ENCODE assay signal across 9 mouse cellular contexts in the genomic region with DNA sequence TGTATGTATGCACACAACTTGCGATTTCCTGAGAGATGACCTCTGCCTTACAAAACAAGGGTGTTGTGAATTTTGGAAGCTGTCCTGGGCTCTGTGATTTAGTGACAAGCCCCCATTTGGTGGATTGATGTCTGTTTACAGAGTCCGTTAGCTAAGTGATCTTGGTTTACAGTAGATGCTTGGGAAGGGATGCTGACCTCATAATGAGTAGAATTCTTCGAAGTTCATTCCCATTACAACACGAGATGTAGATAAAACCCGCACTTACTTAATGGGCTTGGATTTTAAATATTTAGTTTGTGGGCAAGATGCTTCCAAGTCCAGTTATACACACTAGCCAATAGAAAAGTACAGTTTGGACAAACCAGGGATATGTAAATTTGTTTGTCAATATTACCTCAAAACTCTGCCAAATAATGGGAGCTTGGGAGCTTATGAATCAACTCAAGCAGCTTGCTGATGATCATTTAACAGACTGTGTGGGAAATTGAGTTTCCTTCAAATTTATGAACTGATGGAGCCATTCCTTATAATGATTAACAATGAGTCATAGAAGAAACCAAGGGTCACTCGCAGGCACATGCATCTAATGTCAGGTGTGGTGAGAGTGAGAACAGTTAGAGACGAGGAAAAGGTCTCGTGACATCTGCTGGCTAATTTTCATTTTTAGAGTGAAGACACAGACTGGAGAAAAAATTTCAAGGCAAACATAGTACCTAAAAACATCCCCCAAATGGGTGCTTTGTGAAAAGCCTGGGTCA.
"Had no signal": no experiment of that assay in that cellular context is flagged by ENCODE, and none has a peak within 500 bp of the region (broad histone marks: within the 10 kb centered on the region; RNA-seq: fewer than 3 reads in every experiment).

No protein-coding gene starts in this region.

- DNase-seq: liver, embryonic 13.5 days; liver, postnatal 0 days; lung, postnatal 36 days; right cerebral cortex, postnatal 14 days; thymus, postnatal 4 days had no signal

- H3K36me3 ChIP-seq: hindbrain, embryonic 15.5 days; liver, embryonic 13.5 days; midbrain, embryonic 13.5 days; stomach, embryonic 15.5 days had no signal

- H3K27me3 ChIP-seq: hindbrain, embryonic 15.5 days; liver, embryonic 13.5 days; midbrain, embryonic 13.5 days; stomach, embryonic 15.5 days had no signal

- H3K27ac ChIP-seq: hindbrain, embryonic 15.5 days; left cerebral cortex, adult 2 months; liver, embryonic 13.5 days; midbrain, embryonic 13.5 days; stomach, embryonic 15.5 days had no signal

- H3K4me1 ChIP-seq: hindbrain, embryonic 15.5 days; midbrain, embryonic 13.5 days; stomach, embryonic 15.5 days had no signal

- H3K4me3 ChIP-seq: hindbrain, embryonic 15.5 days; left cerebral cortex, adult 2 months; liver, embryonic 13.5 days; midbrain, embryonic 13.5 days; stomach, embryonic 15.5 days had no signal

- H3K4me2 ChIP-seq: hindbrain, embryonic 15.5 days; liver, embryonic 13.5 days; midbrain, embryonic 13.5 days; stomach, embryonic 15.5 days had no signal

- H3K9ac ChIP-seq: hindbrain, embryonic 15.5 days; liver, embryonic 13.5 days; liver, postnatal 0 days; midbrain, embryonic 13.5 days; stomach, embryonic 15.5 days had no signal

- ATAC-seq: liver, postnatal 0 days; midbrain, embryonic 13.5 days had no signal

- H3K9me3 ChIP-seq: hindbrain, embryonic 15.5 days; liver, embryonic 13.5 days; midbrain, embryonic 13.5 days; stomach, embryonic 15.5 days had no signal
